Mouse (Mus musculus) stomach, adult 2 months (tissue): ENCODE results near the gene Rbm44. TPM values are rescaled to one million over a fixed set of nuclear protein-coding genes. Genes with fewer than 3 reads are reported as not detected.

Experiments
- polyA plus RNA-seq: library from polyadenylated mRNA; depleted of rRNA; stranded (reverse); fragments of >200 nt; gene quantifications from 2 replicates; pipeline ENCODE4 v1.2.3, GENCODE M21; 2012; rRNA removed

The Rbm44 gene
- polyA plus RNA-seq = not detected in 2 replicates

DNA sequence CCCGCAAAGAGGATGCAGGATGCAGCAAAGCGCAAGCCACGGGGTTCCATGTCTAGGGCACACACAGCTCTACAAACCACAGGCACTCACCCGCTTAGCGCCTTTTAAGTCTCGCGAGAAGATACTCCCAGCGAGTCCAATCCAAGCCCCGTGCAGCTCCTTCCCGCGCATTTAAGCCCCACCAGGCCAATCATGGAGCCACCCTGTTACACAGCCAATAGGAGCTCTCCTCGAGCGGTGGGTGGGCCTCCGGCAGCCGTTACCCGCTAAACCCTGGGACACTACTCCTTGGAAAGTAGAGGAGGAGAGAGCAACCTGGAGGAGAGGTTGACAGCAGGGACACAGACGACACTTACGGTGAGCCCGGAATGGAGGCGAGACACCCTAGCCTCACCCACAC, at the start of gene Rbm44:
Gene Rbm44, plus strand, starts transcription at position 277 of the 400 bp plus-strand sequence.

DNA sequence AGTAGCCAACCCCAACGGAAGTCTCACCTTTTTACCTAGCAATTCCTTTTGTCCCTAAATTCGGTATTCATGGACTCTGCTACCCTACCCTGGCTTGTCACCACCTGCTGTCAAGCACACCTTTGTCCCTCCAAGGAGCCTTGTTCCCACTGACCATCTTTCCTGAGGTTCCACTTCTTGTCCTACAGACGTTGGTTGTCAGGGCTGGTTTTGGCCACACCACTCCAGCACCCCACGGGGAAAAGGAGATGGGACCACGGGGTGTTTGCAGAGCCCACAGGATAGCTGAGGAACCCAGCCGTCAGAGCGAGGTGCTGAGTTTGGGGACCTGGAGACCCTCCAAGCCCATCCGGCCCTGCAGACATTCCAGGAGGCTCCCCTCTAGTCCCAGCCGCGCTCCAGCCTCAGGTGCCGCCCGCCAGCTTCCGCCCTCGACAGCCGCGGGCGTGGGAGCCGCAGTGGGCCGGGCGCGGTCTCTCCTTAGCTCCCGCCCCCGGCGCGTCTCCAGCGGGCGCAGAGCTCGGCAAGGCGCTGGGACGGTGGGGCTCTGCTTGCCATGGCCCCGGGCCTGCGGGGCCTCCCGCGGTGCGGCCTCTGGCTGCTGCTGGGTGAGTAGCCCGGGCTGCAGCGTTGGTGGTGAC, 34.8 kb downstream of the Rbm44 start, which contains the start of gene Ramp1:
Gene Ramp1, plus strand, starts transcription at position 290 of the 641 bp plus-strand sequence.

Other genes with a start within 250 kb of the Rbm44 start
- gene Mlph, start 230.0 kb upstream of the Rbm44 start, polyA plus RNA-seq = 43.8 and 53.0 TPM in 2 replicates
- gene Prlh, start 192.0 kb upstream of the Rbm44 start, polyA plus RNA-seq = not detected in 2 replicates
- gene Rab17, start 175.4 kb upstream of the Rbm44 start, polyA plus RNA-seq = 2.0 and 3.5 TPM in 2 replicates
- gene Lrrfip1, start 146.4 kb upstream of the Rbm44 start, polyA plus RNA-seq = 4.5 and 6.2 TPM in 2 replicates
- 10.3 and 11.8 TPM in 2 replicates for gene Ramp1, start 34.7 kb downstream of the Rbm44 start, polyA plus RNA-seq
- 5.4 and 6.3 TPM in 2 replicates for gene Ube2f, start 105.2 kb downstream of the Rbm44 start, polyA plus RNA-seq
- 8.8 and 9.4 TPM in 2 replicates for gene Scly, start 153.2 kb downstream of the Rbm44 start, polyA plus RNA-seq
- gene Espnl, start 177.0 kb downstream of the Rbm44 start, polyA plus RNA-seq = 0.02 and 0.05 TPM in 2 replicates
- gene Klhl30, start 205.9 kb downstream of the Rbm44 start, polyA plus RNA-seq = 2.6 and 3.4 TPM in 2 replicates
- 1.5 and 2.5 TPM in 2 replicates for gene Erfe, start 221.3 kb downstream of the Rbm44 start, polyA plus RNA-seq